Mouse (Mus musculus) left cerebral cortex, adult 11 months (tissue): ENCODE measurements at regions not wholly inside any gene's neighbourhood (a gene's known extent, or its start where the extent isn't known, plus 50 kb on each side); places are given as distances from the start of the nearest gene placed in this dataset.

ENCODE experiments used
- DNase-seq: peaks from one replicate; pipeline ENCODE4 v3.0.0; 2022; ENCODE audit warnings: low spot score

DNA sequence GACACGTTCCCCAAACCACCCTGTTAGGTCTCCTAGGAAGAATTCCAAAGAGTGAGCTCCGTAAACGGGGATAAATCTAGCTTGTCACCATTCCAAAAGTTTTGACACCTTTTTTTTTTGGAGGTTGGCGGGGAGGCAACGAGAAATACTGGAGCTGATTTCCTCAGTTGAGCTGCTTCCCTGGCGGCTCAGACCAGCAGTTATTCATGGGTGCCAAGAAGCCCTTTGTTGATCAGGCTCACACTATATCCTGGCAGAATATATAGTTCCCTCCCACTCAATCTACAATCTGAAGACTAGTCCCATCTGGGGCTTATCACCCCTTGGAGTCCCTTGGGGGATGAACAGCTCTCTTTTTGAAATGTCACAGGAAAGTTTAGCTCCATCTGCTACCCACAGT, 77.5 kb upstream of the Tiam2 start:
- peak; percentile 47 for DNase-seq

DNA sequence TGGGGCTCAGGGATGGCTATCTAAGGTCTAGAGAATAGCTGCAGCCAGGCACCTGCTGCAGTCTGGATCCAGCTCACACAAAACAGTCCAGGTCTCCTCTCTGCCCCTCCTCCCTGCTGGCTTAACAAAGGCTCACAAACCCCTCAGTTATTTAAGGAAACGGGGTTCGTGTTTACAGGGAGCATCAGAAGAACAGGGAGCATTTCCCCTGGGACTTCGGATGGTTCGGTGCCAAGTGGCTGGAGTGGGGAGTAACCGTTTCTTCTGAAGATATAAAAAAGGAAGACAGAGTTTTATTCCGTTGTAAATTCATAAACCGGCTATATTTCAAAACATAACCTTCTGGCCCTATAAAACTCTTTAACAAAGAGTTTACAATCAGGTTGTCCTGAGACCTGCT, 77.1 kb upstream of the Tiam2 start:
- DNase-seq: no peak

DNA sequence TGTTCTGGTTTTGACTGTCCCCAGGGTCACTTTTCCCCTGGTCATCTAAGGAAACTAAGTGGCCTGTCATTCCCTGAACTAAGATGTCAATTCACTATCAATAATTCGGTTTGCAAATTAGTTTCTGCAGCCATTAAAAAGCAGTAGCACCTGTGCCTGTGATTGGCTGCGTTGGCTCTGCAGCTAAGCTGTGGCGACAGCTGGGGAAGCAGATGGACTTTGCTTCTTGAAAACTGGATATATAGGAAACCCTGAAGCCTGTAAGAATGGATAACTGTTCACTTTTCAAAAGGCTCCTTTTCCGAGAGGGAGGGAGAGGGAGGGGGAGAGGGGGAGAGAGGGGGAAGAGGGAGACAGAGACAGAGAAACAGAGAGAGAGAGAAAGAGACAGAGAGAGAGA, 75.2 kb upstream of the Tiam2 start:
- no peak for DNase-seq

DNA sequence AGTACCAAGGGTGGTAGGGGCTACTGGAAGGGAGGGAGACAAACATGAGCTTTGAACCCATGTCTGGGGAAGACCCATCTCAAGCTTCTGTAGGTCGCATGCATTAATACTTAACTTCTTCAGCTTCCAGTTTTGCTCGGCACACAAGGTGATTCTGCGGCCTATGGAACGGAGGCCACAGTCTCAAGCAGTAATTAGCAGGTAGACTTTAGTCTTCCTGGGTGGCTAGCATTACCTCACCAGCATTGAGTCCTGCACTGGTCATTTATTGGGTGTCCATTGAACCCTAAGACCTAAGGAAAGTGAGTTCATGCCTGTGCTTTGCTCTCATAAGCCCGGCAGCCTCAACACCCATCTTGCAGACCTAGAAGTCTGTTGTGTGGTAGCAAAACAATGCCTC, 74.4 kb upstream of the Tiam2 start:
- DNase-seq: no peak

DNA sequence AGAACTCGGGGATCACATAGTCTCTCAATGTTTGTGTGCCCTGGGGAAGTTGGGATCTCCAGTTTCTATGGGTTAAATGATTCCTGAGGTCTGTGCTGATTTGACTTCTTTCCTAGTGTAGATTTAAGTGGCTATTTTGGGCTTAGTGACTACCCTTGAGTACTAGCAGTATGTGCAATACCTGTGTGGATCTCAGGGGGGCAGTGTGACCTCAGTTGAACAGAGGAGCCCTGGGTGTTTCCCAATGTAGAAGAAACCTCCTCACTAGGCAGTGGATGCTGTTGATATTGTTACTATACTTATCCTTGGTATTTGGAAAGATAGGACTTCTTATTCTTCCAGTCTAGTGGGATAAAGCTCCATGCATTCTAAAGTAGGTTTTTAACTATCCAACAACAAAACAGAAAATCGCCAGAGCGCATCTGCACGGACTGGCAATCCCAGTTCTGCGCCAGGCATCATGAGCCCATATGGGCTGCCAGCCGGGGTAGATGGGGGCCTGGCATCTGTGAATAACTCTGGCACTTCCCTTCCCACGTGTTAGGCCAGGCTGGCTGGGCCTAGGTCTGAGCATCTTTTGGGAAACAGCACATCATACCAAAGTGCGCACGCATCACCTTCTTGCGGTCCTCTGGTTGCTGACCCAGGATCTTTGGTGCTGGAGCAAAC, 72.7 kb upstream of the Tiam2 start:
- DNase-seq: no peak

DNA sequence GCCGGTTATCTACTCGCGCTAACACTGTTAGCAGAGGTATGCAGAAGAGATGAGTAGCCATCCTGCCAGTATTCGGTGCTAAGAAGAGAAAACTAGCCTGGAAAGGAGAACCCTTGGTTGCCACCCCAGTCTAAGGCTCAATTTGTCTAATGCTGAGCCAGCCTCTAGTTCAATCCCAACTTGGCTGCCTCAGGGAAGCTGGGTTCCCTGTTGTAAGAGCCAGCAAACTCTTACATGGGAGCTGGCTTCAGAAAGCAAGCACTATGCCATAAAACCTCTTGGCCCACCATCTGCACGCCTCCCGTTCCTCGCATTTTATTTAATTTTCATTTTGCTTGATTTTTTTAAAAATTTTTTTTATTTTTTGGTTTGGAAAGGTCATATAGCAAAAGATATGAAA, 69.6 kb upstream of the Tiam2 start:
- DNase-seq: no peak

DNA sequence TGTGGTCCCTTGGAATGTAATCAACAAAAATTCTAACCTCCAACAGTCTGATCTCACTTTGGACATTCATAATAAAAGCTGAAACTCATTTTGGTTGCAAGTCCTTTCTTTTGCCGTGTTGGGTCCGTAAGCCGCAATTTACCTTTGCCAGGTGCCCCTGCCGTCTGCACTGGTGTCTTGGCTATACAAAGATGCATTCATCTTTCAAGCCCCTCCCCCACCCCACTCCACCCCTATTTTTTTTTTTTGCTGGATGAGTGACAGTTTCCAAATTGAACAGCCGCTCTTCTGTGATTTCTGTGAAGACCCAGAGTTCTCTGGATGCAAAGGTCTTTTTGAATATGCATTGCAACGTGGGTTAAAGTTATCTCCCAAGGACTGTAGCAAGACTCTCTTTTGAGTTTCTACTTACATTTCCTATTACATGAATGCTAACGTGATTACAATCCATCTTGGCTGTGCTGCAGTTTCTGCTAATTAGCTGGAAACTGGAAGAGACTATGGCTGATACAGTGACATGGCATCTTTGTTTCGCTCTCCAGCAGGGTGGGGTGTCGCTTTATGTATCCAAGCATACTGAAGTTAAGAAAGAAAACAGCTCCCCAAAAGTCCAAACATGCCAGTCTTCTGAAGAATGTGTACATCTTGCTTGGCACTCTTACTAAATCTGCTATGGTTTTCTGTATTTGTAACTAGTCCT, 67.4 kb upstream of the Tiam2 start:
- no peak for DNase-seq

DNA sequence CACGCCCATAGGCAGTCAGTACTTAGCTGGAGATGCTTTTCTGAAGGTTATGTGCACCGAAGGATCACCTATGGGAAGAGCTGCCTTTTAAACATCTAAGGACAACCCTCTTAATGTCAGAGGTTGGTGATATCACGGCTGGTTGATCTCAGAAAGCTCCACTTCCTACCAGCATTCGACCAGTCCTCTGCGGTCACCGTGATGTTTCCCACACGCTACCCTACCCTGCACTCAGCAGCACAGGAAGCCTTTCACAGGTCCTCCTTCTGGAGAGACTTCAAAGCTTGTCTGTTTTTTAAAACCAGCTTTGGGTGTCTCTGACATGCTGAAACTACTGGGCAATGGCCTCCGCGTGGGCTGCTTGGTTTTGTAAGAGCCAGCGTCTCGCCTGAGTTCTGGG, 65.6 kb upstream of the Tiam2 start:
- no peak for DNase-seq

DNA sequence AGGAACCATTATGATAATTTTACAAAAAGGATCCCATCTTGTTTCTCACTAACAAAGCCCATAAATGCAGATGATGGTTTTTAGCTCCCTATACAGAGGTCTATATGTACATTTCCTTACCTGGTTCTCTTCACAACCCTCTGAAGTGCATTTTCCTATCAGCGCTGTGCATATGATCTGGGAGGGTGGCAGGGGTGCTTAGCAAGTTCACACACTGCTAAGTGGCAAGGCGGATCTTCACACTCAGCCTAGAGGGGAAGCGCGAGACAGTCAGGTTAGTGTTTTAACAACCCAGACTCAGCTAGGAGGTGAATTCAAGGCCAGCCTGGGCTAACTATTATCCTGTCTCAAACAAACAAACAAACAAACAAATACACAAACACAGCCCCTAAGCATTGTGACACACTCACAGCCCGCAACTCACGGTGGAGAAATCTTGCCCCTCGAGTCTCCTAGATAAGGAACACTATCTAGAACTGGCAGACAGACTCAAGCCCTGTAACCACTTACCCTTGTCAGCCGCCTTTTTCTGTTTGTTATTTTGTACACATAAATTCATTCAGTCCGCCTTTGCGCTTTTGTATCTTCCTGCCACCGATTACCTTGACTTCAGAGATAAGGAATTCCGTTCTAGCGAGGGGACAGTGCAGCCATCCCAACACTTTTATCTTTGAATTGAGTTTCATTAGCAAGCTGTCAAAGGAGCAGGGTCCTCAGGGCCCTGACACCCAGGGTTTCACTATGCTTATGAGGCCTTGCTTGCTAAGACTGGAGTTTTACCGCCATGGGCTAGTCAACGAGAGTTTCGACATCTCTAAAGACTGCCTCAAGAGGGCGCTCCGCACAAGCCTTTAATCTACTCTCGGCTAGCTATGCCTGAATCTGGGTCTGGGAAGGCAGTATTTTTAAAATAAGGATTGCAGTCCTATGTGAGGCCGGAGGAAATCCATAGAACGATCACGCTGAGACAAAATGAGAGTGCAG, 53.0 kb upstream of the Tiam2 start:
- peak; percentile 66 for DNase-seq

DNA sequence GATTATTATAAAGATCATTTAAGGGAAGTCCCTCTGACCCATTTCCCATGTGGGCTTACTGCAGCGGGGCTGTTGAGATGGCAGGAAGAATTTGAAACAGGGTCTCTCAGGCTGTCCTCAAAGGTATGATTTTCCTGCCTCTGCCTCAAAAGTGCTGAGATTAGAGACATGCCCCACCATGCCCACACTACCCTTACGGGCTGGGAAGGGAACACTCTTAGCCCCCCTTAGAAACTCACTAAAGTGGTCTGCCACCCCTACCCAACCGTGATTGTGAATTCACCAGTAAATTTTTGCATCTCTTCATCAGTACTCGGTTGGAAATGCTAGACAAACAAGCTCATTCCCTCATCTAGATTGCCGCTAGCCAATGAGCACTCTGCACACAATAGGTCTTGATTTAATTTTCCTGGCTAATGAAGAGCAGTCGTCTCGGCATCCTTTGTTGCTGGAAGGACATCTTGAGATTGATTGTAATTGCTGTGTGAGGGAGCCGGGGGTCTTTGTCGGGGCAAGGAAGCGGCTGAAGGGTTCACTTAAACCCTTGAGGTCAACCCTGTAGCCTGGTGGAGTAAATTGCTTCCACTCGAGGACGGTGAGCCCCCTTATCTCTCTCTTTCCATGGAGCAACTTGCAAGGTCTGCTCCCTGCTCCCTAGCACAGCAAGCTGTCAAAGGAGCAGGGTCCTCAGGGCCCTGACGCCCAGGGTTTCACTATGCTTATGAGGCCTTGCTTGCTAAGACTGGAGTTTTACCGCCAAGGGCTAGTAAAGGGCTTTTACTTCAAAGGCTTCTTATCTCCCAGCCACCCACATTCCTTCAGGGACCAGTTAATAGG, 51.7 kb upstream of the Tiam2 start:
- no peak for DNase-seq
